Mouse (Mus musculus): ENCODE data around the gene Folr2. TPM values are rescaled to one million over a fixed set of nuclear protein-coding genes. Genes with fewer than 3 reads are reported as not detected.

Folr2 gene
- 6.8 TPM for polyA plus RNA-seq (2014; fragmentation: Illumina TruSeq; extraction: RNeasy Lipid Tissue Mini Kit (QIAGEN cat#74804); ENCODE audit: low read depth, low replicate concordance)

GRCm38 (mm10) chr7:101857094-101857493, at the start of gene Folr2:
Gene Folr2 (minus strand): TSS chr7:101857194.

GRCm38 (mm10) chr7:101906287-101906681, 49.3 kb upstream of the Folr2 start, which contains the start of gene Tomt:
Gene Tomt (minus strand): TSS chr7:101906359.

GRCm38 (mm10) chr7:101905561-101906286, 48.7 kb upstream of the Folr2 start, which contains the start of gene Lamtor1:
Gene Lamtor1 (plus strand): TSS chr7:101905904.

GRCm38 (mm10) chr7:101870629-101871028, 13.6 kb upstream of the Folr2 start, which contains the start of gene Folr1:
Gene Folr1 (minus strand): TSS chr7:101870788.

GRCm38 (mm10) chr7:101863415-101863814, 6.4 kb upstream of the Folr2 start, which contains the start of gene Anapc15:
Gene Anapc15 (plus strand): TSS chr7:101863715.

GRCm38 (mm10) chr7:101837606-101838471, 19.2 kb downstream of the Folr2 start, which contains the start of gene Inppl1:
Gene Inppl1 (minus strand): TSS chr7:101838229.

GRCm38 (mm10) chr7:101817861-101818401, 39.1 kb downstream of the Folr2 start, which contains the start of gene Phox2a:
Gene Phox2a (plus strand): TSS chr7:101818313.

Other genes with a start within 250 kb of the Folr2 start
- gene Clpb, start 193.6 kb downstream of the Folr2 start, polyA plus RNA-seq (2014; fragmentation: Illumina TruSeq; extraction: RNeasy Lipid Tissue Mini Kit (QIAGEN cat#74804); ENCODE audit: low read depth, low replicate concordance), result 5.5 TPM
- not detected for gene Phox2a, start 38.9 kb downstream of the Folr2 start, polyA plus RNA-seq (2014; fragmentation: Illumina TruSeq; extraction: RNeasy Lipid Tissue Mini Kit (QIAGEN cat#74804); ENCODE audit: low read depth, low replicate concordance)
- 8.3 TPM for gene Inppl1, start 19.0 kb downstream of the Folr2 start, polyA plus RNA-seq (2014; fragmentation: Illumina TruSeq; extraction: RNeasy Lipid Tissue Mini Kit (QIAGEN cat#74804); ENCODE audit: low read depth, low replicate concordance)
- 11.5 TPM for gene Anapc15, start 6.5 kb upstream of the Folr2 start, polyA plus RNA-seq (2014; fragmentation: Illumina TruSeq; extraction: RNeasy Lipid Tissue Mini Kit (QIAGEN cat#74804); ENCODE audit: low read depth, low replicate concordance)
- not detected for gene Folr1, start 13.6 kb upstream of the Folr2 start, polyA plus RNA-seq (2014; fragmentation: Illumina TruSeq; extraction: RNeasy Lipid Tissue Mini Kit (QIAGEN cat#74804); ENCODE audit: low read depth, low replicate concordance)
- 9.2 TPM for gene Lamtor1, start 48.7 kb upstream of the Folr2 start, polyA plus RNA-seq (2014; fragmentation: Illumina TruSeq; extraction: RNeasy Lipid Tissue Mini Kit (QIAGEN cat#74804); ENCODE audit: low read depth, low replicate concordance)
- gene Tomt, start 49.2 kb upstream of the Folr2 start, polyA plus RNA-seq (2014; fragmentation: Illumina TruSeq; extraction: RNeasy Lipid Tissue Mini Kit (QIAGEN cat#74804); ENCODE audit: low read depth, low replicate concordance), result not detected
- gene Lrrc51, start 76.7 kb upstream of the Folr2 start, polyA plus RNA-seq (2014; fragmentation: Illumina TruSeq; extraction: RNeasy Lipid Tissue Mini Kit (QIAGEN cat#74804); ENCODE audit: low read depth, low replicate concordance), result 2.3 TPM
- gene Numa1, start 76.9 kb upstream of the Folr2 start, polyA plus RNA-seq (2014; fragmentation: Illumina TruSeq; extraction: RNeasy Lipid Tissue Mini Kit (QIAGEN cat#74804); ENCODE audit: low read depth, low replicate concordance), result 11.2 TPM
- gene Il18bp, start 161.5 kb upstream of the Folr2 start, polyA plus RNA-seq (2014; fragmentation: Illumina TruSeq; extraction: RNeasy Lipid Tissue Mini Kit (QIAGEN cat#74804); ENCODE audit: low read depth, low replicate concordance), result 21.1 TPM
- gene Rnf121, start 208.3 kb upstream of the Folr2 start, polyA plus RNA-seq (2014; fragmentation: Illumina TruSeq; extraction: RNeasy Lipid Tissue Mini Kit (QIAGEN cat#74804); ENCODE audit: low read depth, low replicate concordance), result 12.2 TPM
- 4.1 TPM for gene Xndc1, start 208.3 kb upstream of the Folr2 start, polyA plus RNA-seq (2014; fragmentation: Illumina TruSeq; extraction: RNeasy Lipid Tissue Mini Kit (QIAGEN cat#74804); ENCODE audit: low read depth, low replicate concordance)
- not detected for gene Xntrpc, start 208.5 kb upstream of the Folr2 start, polyA plus RNA-seq (2014; fragmentation: Illumina TruSeq; extraction: RNeasy Lipid Tissue Mini Kit (QIAGEN cat#74804); ENCODE audit: low read depth, low replicate concordance)
- gene Trpc2, start 225.9 kb upstream of the Folr2 start, polyA plus RNA-seq (2014; fragmentation: Illumina TruSeq; extraction: RNeasy Lipid Tissue Mini Kit (QIAGEN cat#74804); ENCODE audit: low read depth, low replicate concordance), result not detected
- gene Art1, start 244.5 kb upstream of the Folr2 start, polyA plus RNA-seq (2014; fragmentation: Illumina TruSeq; extraction: RNeasy Lipid Tissue Mini Kit (QIAGEN cat#74804); ENCODE audit: low read depth, low replicate concordance), result not detected

Measured in liver, adult 10 weeks (tissue).